Mouse (Mus musculus) c-Kit-negative CD71-positive TER-119-positive erythroid progenitor cells, embryonic 14.5 days (primary cell): ENCODE results near the gene Rbfox3.
"Not testable (repeated sequence)": the region's sequence is repeated elsewhere in the genome, so short reads cannot be mapped to it uniquely, and the experiment has no call there.

ENCODE experiments used
- DNase-seq: peaks from one replicate; pipeline ENCODE4 v3.0.0-alpha.2; 2013; ENCODE audit warnings: low read depth, low spot score

Gene Rbfox3

DNA sequence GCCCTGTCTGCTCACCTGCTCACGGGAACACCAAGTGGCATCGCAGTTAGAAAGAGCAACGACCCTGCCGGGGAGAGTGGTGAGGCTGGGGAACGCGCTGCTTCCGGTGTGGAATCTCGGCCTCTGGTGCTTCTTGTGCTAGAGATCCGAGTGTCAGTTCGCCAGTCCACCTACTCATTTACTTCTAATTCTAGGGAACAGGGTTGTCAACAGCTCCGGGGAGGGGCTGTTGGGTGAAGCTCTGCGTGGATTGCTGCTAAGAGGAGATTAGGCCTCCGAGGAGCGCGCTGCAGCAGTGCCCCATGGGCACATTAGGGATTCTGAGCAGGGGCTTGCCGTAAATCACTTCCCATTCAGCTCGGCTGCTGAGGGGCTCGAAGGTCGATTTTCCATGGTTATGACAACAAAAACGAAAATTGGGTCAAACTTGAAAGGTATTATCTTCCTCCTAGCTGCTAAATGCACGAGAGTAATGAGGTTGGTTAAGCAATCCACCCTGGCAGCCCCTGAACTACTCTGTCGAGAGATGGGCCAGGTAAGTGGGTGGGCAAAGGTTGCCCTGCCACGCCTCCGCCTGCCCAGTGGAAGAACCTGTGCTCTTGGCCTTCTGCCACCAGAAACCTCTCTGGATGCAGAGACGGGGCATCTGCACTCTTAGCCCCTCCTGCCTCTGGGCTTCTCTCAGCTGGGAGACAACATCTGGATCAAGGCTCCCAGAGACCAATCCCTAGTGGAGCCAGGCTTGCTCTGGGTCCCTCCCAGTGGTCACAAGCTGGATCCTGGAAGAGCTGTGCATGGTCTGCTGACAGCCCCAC is 85.9 kb downstream of the Rbfox3 start:
- DNase-seq = no peak

DNA sequence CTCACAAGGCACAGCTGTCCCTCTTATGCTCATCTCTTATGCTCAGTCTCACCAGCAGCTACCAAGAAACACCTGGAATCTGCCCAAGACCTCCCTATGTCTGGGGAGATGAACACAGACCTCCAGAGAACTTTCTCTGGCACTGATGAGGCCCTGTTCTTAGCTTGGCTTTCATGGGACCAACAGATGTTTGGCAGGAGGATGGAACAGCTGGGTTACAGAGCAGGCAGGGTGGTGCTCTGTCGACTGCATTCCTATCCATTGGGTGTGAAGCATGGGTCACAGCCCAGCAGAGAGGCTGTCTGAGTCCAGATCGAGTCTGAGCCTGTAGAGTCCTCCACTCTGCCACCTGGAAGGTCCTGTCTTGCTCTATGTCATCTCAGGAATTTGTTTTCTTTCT is 90.0 kb downstream of the Rbfox3 start:
- DNase-seq = no peak

DNA sequence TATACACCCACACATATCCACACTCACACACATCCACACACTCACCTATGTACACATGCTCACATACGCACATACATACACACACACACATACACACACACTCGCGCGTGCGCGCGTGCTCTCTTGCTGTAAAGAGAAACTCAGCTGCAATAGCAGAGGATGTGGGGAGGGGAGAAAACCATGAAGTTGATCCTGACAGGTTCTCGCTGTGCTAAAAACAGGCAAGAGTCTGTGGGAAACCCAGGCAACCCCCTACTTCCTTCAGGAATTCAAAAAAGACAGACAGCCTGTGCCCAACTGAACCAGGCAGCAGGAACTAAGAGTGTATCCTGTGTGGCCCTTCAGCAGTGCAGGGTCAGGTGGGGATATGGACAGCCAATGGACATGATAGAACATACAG is 92.9 kb downstream of the Rbfox3 start:
- DNase-seq = no peak

DNA sequence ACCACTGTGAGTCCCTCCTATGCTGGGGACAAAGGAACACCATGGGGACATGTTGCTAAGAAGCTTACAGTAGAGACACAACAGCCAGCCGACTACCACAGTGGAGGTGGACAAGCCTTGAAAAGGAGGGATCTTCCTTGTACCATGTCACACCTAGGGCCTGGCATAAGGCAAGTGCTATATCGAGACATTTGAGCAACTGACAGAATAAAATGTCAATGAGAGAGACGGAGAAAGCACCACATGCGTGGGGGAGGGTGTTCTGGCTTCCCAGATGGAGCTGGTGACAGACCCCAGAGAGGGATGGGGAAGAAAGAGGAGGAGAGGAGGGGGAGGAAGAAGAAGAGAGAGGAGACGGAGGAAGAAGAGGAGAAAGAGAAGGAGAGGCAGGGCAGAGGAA is 96.3 kb downstream of the Rbfox3 start:
- DNase-seq = no peak

DNA sequence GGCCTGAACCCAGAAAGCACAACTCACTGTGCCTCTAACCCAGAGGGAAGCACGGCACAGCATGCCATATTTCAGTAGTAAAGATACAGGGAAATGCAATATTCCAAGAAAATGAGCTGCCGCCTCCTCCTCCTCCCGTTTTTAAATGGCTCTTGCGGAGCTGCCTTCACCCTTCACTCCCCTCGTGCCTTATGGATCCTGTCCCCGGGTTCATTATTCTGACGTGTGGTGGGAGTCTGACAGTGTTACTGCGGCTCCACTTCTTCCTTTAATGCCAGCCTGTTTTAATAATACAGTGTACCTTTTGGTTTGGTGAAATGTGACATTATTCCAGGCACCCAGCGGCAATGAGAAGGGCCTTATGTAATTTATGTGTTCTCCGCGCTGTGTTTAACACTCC is 97.5 kb downstream of the Rbfox3 start:
- no peak for DNase-seq

DNA sequence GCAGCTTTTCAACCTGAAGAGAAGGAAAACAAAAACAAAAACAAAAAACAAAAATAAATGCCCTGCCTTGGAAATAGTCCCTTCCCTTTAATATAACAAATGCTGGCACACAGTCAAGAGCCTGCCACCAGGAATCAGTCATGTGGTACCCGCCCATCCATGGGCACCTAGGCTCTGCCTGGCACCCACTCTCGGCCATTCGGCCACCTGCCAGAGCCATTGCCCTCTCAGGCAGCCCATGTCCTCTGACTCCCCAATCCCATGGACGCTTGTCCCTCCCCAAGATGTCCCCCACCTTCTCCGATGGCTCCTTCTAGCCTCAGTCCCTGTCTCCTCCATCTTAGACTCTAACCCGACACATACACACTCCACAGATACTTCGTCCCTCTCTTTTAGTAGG is 100.0 kb downstream of the Rbfox3 start:
- DNase-seq = no peak

DNA sequence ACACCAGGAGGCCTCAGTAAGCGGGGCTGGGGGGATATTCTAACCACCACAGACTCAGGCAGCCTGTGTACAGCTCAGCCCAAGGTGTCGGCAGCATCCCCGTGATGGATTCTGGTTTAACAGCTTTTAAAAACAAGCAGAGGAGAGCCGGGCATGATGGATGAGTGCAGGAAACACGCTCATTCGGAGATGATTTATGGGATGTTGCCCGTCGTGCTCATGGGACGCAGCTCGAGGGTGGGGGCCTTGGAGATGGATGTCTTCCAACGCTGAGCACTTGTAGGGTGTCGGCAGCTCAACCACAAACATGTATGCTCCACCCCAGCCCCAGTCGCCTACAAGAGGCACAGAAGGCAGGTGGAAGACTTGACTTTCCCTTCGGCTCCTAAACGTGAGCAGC is 103.9 kb downstream of the Rbfox3 start:
- no peak for DNase-seq

DNA sequence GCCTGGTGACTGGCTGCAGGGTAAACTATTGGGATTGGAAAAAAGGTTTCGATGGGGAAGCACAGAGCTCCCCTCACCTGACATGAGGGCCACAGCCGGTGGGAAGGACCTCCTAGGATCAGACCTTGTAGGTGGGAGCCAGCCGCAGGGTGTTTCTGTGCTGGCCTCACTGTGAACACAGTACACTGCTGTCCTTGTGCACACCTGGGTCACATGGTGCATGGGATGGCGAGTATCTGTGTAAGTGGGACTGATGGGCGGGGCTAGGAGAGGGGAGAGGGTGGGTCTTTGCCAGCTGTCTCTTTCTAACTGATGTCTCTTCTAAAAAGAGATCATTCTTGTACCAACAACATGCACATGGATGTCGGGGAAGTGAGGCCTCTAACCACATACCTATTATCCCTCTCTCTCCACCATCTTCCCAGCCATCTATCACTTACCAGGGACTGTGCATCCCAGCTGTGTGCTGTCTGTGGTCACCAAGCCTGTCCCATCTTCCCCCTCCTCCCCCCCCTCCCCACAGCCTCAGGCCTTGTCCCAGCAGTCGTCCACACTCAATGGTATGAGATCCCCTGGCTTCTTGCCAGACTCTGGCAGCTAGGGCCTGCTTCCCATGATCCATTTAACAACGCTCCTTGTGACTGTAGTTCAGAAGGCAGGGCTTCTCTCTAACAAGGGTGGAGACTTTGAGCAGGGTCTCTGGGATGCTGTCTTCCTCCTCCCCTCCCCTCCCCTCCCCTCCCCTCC is 116.4 kb downstream of the Rbfox3 start:
- no peak for DNase-seq

DNA sequence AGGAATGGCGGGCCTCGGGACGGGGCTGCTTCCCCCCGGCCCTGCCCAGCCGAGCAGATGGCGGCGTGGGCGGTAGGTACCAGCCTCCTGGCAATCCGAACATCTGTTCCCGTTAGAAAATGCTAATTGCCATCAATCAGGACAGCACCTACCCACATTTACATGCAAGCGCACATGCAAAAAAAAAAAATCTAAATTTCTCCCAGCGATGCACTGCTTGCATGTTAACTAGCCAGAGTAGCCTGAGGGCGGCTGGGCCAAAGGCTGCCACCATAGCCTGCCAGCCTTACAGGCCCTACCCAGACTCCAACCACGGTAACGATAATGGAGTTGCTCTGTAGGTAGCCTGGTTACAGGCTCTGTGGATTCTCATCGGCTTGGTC is 117.8 kb downstream of the Rbfox3 start:
- no peak for DNase-seq

DNA sequence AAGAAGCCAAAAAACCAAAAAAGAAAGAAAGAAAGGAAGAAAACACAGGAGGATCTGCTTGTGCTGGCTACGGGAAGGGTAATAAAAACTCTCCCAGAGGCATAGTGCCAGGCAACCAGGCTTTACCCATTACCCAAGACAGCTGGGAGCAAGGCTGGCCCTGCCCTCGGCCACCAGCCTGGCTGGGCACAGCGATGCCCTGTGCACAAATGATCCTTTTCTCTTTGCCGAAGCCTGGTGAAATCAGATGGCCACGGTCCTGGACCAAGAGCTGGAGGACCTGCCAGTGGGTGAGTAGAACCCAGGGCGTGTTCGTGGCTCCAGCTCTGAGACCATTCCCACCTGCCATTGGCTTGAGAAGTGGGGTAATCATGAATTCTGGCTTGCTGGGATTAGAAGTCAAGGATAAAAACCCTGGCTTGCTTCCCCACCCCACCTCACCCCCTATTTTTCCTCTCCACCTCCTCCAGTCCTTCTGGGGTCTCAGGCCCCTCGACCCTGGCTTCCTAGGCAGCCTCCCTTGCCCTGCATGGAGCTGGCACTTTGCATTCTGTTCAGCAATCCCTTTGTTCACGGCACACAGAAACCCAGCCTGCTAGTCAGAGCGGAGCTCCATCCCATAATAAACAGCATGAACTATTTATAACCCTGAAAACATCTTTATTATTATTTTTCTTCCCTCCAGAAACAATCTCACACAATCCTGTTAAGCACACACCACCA is 118.3 kb downstream of the Rbfox3 start:
- DNase-seq = no peak

DNA sequence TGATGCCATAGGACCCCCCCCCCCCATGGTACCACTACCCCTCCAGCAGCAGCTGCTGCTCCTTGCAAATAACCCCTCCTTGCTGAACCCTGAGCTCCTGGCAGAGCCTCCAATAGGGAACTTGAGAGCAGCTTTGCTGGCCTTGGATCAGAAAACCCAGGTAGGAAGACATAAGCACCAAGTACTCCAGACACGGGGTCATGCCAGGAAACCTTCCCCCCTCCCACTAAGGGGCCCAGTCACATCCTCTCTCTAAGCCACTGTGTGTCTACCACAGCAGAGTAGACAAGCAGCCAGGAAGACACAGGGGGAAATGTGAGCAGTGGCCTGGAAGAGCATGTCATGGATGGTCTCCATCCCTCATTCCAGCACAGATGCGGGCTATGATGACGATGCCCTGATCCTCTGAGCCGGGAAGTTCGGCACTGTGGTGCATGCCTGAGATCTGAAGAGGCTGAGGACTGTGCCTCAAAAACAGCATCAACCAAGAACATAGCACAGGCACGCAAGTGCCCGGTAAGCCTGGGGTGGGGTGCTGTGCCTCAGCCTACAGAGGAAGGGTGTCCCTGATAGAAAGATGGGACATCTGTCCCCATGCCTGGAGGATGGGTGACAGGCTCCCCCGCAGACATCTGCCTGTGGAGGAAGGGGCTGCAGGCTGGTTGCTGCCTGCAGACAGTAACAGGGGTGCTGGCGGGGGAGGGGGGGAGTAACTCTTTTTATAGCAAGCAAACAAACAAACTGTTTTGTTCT is 119.1 kb downstream of the Rbfox3 start:
- no peak for DNase-seq

DNA sequence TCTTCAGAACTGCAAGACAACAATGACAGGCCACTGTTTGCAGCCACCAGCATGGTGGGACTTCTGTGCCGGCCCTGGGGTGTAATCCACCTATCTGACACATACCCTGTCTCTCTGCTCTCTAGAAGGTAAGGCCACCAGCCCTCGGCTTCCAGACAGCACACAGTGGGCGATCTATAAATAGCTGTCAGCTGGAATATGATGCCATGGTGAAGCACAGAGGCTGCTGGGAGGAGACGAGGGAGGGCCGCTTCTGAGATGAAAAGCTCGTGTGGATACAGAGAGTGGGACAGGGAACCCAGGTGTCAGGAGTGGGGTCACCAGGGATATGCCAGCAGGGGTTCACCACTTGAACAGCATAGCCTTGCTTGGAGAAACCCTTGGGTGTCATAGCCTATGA is 120.0 kb downstream of the Rbfox3 start:
- DNase-seq = no peak

DNA sequence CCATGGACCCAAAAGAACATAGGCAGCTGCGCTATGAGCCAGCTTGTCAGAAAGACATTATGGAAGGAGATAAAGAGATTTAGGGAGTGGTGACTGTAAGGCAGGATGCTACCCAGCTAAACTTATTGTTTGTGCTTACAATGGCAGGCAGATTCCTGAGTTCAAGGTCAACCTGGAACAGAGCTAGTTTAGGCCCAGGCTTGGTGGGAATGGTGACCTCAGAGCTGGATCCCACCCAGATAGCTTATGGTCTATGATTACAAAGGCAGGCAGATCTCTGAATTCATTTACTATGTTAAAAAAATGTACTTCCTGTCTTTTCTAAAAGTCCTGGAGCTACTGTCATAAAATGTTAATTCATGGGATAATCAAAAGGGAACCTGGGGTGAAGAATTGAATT is 123.3 kb downstream of the Rbfox3 start:
- DNase-seq = no peak

DNA sequence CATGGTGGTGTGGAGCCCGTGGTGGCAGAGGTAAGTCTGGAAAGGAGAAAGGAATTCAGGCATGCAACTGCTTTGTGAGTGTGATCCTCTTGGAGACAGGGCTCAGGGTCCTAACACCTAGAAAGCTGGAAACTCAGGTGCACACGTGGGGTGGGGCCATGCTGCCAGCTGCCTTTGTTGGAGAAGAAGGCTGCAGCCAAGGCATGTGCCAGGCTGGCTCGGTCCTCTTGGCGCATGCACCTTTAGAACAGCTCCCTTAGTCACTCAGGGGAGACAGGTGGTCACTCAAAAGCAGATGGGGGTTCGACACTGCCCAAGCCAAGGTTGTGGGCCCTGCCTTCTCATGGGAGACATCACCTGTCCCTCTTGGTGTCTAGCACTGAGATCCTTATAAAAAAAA is 128.7 kb downstream of the Rbfox3 start:
- no peak for DNase-seq

DNA sequence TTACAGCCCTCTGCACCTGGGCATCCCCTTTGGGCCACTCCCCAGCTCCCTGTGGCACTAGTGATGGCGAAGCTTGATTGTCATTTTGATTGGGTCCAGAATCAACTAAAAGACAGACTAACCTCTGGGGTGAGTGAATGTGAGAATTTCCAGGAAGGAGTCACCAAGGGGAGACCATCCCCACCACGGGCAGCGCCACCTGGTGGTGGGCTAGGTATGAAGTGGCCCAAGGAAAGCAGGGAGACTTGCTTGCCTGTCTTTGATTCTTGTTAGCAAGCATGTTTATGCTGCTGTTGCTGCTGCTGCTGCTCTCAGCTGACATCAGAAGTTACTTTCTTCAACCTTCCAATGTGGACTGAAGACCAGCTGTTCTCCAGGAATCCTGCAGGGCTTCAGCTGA is 135.6 kb downstream of the Rbfox3 start:
- DNase-seq = no peak

DNA sequence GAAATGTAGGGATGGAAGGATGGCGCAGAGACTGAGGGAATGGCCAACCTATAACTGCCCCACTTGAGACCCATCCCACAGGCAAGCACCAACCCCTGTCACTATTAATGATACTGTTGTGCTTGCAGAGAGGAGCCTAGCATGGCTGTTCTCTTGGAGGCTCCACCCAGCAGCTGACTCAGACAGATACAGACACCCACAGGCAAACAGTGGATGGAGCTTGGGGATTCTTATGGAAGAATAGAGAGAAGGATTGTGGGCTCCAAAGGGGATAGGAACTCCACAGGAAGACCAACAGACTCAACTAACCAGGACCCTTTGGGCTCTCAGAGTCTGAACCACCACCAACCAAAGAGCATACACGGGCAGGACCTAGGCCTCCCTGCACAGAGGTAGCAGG is 136.6 kb downstream of the Rbfox3 start:
- DNase-seq = not testable (repeated sequence)

DNA sequence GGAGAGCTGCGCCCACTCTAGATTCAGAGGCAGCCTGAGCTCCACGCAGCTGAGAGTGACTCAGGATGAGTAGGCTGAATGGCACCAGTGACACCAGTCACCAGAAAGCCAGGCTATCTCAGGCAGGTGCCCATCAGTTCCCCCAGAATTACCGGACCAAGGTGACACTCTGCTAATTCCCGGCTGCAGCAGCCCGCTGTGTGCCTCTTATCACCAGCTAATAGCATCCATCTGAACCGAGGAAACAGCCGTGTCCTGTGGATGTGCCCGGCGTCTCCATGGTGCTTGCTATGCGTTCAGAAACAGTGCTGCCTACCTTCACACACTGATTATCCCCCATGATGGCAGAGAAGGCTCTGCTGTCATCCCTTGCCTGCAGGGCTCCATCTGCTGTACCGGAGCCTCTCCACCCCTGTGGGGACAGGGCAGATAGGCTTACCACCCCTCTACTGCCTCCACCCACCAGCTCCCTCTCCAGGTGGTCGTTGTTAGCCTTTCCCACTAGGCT is 138.3 kb downstream of the Rbfox3 start:
- no peak for DNase-seq

DNA sequence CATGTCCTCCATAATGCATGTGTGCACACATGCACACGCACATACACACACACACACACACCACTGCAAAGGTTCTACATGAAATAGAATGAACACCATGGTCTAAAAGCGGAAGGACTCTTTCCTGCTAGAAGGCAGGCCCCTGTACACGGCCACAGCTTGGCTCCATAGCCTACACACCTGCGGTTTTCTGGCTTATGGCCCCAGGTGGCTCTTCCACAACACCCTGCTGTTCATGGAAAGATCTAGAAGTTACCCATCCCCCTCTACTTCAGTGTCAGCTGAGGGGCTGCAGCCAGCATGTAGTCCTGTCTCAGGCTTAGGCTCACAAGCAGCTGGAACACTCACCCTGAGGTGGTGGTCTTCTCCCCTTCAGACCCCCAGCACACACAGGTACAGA is 140.0 kb downstream of the Rbfox3 start:
- no peak for DNase-seq

DNA sequence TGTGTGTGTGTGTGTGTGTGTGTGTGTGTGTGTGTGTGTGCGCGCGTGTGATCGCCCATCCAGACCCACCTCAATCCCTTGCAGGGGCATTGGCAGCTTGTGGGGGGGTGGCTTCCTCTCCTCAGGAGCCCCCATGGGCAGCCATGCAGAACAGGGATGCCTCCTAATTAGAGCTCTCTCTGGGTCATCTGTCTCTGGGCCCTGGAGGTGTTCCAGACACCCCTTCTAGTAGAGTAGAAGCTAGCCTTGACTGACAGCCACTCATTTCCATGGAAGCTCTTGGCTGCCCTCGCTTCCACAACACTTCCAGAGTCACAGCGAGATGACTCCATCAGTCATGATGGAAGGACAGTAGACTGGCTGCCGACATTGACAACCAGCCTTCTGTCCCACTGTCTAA is 140.6 kb downstream of the Rbfox3 start:
- DNase-seq = no peak

DNA sequence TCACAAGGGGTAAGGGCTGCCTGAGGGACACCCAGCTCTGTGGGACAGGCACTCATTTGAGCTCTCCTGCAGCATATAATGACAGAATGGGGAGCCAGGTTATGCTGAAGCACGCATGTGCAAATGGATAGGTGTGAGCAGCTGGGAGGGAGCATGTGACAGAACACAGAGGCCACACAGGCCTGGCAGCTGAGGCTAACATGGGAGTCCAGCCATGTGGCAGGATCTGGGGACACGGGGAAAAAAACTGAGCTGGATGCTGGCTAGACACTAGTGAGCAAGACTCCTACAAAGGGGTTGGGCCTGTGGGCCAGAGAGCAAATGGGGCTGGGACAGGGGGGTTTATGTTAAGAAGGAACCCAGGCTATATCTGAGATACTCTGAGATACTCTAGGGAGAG is 141.9 kb downstream of the Rbfox3 start:
- DNase-seq = no peak

DNA sequence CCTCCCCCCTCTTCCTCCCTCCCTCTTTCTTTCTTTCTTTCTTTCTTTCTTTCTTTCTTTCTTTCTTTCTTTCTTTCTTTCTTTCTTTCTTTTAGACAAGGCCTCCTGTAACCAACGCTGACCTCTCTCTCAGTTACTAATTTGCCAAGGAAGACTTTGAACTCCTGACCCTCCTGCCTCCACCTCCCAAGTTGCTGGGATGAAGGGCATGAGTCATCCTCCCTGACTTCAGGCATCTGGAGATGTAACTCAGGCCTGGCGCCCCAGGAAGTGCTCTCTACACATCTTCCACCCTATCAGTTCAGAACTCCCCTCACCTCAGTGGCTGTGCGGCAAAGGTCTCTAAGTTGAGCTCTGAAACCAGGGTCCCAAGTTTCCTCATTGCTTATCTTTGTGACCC is 143.0 kb downstream of the Rbfox3 start:
- no peak for DNase-seq

DNA sequence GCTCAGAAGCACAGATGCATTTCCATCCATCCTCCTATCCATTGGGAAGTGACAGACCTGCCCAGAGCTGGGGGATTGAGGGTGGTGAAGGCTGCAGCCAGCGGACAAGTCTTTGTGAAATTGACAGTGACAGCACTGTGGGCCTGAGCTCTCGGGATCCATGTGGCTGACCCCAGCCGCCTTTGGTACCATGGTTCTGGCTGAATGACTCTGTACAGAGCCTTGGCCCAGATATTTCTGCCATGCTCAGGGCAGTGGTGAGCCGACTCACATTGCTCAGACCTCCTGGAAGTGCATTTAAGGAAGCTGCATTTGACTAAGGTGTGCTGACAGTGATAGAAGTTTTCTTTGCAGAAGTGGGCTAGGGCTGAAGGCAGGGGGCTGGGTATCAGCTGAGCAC is 144.0 kb downstream of the Rbfox3 start:
- no peak for DNase-seq
